Mouse (Mus musculus): ENCODE data around the gene Gsx2. TPM values are rescaled to one million over a fixed set of nuclear protein-coding genes. Genes with fewer than 3 reads are reported as not detected.

Gene Gsx2
- polyA plus RNA-seq, 1 experiment, result not detected

DNA sequence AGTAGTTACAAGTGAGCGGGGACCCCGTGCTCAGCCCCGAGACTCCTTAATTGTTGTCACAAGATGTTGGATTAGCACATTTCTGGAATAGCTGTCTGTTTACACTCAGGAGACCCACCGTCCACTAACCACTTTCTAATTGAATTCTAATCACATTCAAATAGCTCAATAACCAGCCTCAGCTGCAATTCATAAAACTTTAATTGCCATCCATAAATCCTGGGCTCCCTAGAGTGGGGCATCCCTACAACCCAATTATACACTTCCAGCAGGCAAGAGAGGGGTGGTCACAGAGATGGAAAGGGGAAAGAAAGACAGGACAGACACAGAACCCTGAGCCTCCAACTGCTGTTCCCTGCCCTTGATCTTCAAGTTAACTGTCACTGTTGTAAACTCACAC, 1.3 kb upstream of the Gsx2 start:
- H3K27me3 ChIP-seq (ENCODE audit: control insufficient read depth), result peaks cover 99% of the 10 kb centered on the region
- H3K4me3 ChIP-seq (replicated peaks), result no peak overlapping the region
- H3K4me1 ChIP-seq (ENCODE audit: control insufficient read depth), result no peaks in the 10 kb centered on the region
- TF ChIP-seq TAL1 (IDR thresholded peaks at IDR 0.05; ENCODE audit: low read length) (no peak), GATA1 (IDR thresholded peaks at IDR 0.05; ENCODE audit: low read length) (no peak)
- H3K9me3 ChIP-seq (ENCODE audit: control insufficient read depth, low read length), result peaks cover 2% of the 10 kb centered on the region; the same call in 1 of the 2 replicates
- no peaks in the 10 kb centered on the region for H3K36me3 ChIP-seq (ENCODE audit: control insufficient read depth)

DNA sequence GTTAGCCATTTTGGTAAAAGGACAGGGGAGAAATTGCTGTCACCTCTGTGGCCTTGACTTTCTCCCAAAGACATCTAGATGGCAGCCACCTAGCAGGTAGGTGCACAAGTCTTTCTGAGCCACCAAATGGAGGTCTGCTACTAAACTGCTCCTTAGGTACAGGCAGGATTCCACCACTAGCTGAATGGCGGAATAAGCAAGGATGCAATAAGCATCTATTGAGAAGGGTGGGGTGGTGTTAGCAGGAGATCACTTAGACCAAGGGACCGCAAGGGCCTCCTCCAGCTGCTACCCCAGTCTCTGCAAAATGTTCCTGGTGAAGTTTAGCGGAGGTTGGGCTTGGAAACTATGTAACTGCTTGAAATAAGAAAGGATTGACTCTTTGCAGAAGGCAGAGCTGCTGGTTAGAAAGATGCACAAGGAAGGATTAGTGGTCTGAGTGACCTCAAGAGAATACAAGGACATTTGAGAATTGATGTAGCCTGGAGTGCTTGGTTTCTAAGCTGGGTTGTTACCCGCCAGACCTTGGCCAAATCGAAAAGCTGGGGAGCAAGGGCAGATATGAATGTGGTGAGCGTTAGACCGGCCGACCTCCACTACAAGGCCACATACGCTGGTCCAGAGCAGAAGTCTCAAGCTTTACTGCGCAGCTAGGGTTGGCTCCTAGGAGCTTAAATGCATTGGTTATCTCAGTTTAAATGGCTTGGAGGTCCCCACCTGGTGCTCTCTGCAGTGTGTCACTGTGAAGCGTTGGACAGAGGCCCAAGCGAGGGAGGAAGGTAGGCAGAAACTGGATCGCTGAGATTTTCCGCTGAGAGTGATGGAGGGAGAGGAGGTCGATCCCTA, 641 bp upstream of the Gsx2 start:
- H3K4me1 ChIP-seq (ENCODE audit: control insufficient read depth), result no peaks in the 10 kb centered on the region
- peaks cover 2% of the 10 kb centered on the region; the same call in 1 of the 2 replicates for H3K9me3 ChIP-seq (ENCODE audit: control insufficient read depth, low read length)
- peaks cover 99% of the 10 kb centered on the region for H3K27me3 ChIP-seq (ENCODE audit: control insufficient read depth)
- TF ChIP-seq TAL1 (IDR thresholded peaks at IDR 0.05; ENCODE audit: low read length), result no peak
- TF ChIP-seq GATA1 (IDR thresholded peaks at IDR 0.05; ENCODE audit: low read length), result no peak
- no peak overlapping the region for H3K4me3 ChIP-seq (replicated peaks)
- no peaks in the 10 kb centered on the region for H3K36me3 ChIP-seq (ENCODE audit: control insufficient read depth)

DNA sequence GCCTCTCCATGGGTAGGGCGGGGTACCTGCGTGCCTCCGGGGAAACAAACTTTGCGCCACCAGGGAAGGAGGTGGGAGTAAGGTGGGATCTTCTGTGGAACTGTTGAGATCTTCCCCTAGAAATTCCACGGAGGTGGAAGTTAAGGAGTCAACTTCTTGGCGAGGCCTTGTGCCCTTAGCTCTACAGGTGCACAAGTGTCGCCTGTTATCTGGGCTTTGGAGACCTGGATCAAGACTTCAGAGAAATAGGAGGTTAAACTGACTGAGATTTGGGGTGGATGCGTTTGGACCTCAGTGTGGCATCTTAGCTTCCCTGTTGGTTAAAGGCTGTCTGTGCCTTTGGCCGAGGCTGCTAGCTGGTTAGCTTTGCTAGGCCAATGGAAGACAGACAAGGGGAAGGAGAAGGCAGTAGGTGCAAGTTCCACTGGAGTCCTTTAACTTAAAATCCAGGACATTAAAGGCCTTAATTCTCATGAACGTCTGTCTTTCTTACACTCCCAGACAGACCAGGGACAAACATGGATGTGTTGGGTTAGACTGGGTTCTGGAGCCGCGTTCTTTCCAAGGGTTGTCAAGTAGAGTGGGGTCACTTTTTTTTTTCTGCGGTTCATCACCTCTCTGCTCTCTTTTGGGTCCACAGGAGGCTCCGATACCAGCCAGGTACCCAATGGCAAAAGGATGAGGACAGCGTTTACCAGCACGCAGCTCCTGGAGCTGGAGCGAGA, 1.1 kb downstream of the Gsx2 start:
- no peaks in the 10 kb centered on the region for H3K4me1 ChIP-seq (ENCODE audit: control insufficient read depth)
- H3K4me3 ChIP-seq (replicated peaks), result no peak overlapping the region
- TF ChIP-seq GATA1 (IDR thresholded peaks at IDR 0.05; ENCODE audit: low read length), result no peak
- no peaks in the 10 kb centered on the region for H3K36me3 ChIP-seq (ENCODE audit: control insufficient read depth)
- peaks cover 2% of the 10 kb centered on the region; the same call in 1 of the 2 replicates for H3K9me3 ChIP-seq (ENCODE audit: control insufficient read depth, low read length)
- H3K27me3 ChIP-seq (ENCODE audit: control insufficient read depth), result peaks cover 100% of the 10 kb centered on the region

DNA sequence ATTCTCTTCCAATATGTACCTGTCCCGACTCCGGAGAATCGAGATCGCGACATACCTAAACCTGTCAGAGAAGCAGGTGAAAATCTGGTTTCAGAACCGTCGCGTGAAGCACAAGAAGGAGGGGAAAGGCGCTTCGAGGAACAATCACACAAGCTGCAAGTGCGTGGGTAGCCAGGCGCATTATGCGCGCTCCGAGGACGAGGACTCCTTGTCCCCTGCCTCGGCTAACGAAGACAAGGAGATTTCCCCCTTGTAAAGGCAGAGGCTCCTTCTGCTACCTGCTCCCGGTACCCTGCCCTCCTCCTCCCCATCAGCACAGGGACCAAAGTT, 1.6 kb downstream of the Gsx2 start:
- Histone ChIP-seq H3K27me3 (ENCODE audit: control insufficient read depth) (peaks cover 100% of the 10 kb centered on the region), H3K4me1 (ENCODE audit: control insufficient read depth) (no peaks in the 10 kb centered on the region), H3K4me3 (replicated peaks) (no peak overlapping the region), H3K9me3 (ENCODE audit: control insufficient read depth, low read length) (peaks cover 2% of the 10 kb centered on the region; the same call in 1 of the 2 replicates), H3K36me3 (ENCODE audit: control insufficient read depth) (no peaks in the 10 kb centered on the region)
- TF ChIP-seq GATA1 (IDR thresholded peaks at IDR 0.05; ENCODE audit: low read length) (no peak), TAL1 (IDR thresholded peaks at IDR 0.05; ENCODE audit: low read length) (no peak)

DNA sequence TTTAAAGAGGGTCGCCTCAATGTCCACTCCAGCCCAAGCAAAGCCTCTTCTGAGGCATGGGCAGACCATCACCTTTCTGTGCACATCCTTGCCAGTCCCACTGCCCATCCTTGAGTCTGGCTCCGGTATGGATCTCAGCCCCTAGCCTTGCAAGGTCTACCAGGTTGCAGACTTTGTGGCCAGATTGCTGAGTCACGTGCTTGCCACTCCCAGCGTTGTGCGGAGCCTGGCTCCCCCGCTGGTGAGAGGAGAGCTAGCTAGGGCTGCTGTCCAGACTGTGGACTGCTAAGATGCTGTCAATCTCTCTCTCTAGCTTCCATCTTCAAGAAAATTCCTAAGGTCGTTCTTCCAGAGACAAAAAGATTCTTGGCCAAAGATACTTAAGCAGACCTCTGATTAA, 4.2 kb downstream of the Gsx2 start:
- TF ChIP-seq TAL1 (IDR thresholded peaks at IDR 0.05; ENCODE audit: low read length) (no peak), GATA1 (IDR thresholded peaks at IDR 0.05; ENCODE audit: low read length) (no peak)
- H3K27me3 ChIP-seq (ENCODE audit: control insufficient read depth), result peaks cover 100% of the 10 kb centered on the region
- no peaks in the 10 kb centered on the region for H3K36me3 ChIP-seq (ENCODE audit: control insufficient read depth)
- peaks cover 2% of the 10 kb centered on the region; the same call in 1 of the 2 replicates for H3K9me3 ChIP-seq (ENCODE audit: control insufficient read depth, low read length)
- no peak overlapping the region for H3K4me3 ChIP-seq (replicated peaks)
- no peaks in the 10 kb centered on the region for H3K4me1 ChIP-seq (ENCODE audit: control insufficient read depth)

DNA sequence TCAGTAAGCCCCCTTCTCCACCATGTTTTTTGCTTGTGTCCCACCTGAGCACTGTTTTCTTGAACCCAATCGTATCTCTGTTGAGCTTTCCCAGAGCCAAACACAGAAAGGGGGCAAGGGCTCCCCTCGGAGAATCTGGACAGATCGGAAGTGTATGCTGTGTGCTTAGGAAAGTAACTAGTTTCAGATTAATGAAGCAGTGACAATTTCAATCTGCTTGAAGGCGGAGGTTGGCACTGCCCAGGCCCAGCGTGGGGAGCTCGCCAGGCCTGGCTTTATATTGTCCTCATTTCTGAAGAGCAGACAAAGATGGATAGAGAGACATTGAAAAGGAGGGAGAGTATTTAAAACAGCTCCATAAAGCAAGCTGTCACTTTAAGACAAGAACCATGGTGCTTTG, 7.0 kb downstream of the Gsx2 start:
- TF ChIP-seq TAL1 (IDR thresholded peaks at IDR 0.05; ENCODE audit: low read length) (no peak), GATA1 (IDR thresholded peaks at IDR 0.05; ENCODE audit: low read length) (no peak)
- Histone ChIP-seq H3K4me3 (replicated peaks) (no peak overlapping the region), H3K4me1 (ENCODE audit: control insufficient read depth) (no peaks in the 10 kb centered on the region), H3K36me3 (ENCODE audit: control insufficient read depth) (no peaks in the 10 kb centered on the region), H3K9me3 (ENCODE audit: control insufficient read depth, low read length) (no peaks in the 10 kb centered on the region), H3K27me3 (ENCODE audit: control insufficient read depth) (peaks cover 98% of the 10 kb centered on the region)

DNA sequence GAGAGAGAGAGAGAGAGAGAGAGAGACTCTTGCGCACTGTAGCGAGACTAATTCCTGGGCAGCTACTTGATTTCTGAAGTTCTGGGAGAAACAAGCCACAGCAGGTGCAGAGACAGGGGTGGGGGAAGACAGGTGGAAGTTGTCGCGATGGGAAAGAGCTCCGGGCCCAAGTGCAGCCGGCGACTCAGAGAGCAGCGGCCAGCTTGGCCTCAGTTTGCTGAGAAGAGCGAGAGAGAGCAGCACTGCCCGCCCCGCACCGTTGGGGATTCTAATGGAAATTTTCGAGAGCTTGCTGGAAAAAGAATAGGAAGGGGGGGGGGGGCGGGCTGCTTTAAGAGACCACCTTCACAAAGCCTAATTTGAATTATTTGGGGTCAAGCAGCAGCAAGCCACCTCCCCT, 7.7 kb downstream of the Gsx2 start:
- Histone ChIP-seq H3K9me3 (ENCODE audit: control insufficient read depth, low read length) (no peaks in the 10 kb centered on the region), H3K4me3 (replicated peaks) (no peak overlapping the region), H3K36me3 (ENCODE audit: control insufficient read depth) (no peaks in the 10 kb centered on the region), H3K27me3 (ENCODE audit: control insufficient read depth) (peaks cover 92% of the 10 kb centered on the region), H3K4me1 (ENCODE audit: control insufficient read depth) (no peaks in the 10 kb centered on the region)
- TF ChIP-seq TAL1 (IDR thresholded peaks at IDR 0.05; ENCODE audit: low read length), result no peak
- no peak for TF ChIP-seq GATA1 (IDR thresholded peaks at IDR 0.05; ENCODE audit: low read length)

DNA sequence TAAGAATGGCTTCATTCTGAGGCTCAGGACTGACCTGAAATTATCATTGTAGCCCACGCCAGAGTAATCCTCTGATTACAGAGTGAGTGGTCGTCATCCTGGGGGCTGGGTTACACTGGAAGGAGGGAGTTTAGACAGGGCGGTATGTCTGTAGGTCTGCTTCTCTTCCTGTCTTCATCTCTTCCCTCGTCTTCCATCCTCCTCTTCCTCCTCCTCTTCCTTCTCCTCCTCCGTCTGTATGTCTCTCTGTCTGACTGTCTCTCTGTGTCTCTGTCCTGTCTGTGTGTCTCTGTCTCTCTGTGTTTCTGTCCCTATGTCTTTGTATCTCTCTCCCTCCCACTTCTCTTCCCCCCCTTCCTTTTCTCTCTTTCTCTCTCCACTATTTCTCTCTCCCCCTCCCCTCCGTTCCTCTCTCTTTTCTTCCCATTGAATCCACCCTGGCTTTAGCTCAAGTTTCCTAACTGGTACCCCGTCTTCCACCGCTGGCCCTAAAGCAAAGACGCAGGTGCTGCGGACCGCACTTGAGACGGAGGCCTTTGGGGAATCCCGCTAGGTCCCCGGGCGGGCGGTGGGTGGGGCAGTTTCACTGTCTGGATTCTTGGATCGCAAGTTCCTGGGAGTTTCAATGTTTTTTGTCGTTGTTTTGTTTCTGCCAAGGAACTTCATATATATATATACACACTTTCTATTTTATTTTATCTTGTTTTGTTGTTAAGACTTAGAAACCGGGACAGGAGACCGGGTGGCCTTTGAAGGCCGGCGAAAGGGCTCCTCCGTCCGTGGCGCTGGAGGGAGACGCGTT, 8.4 kb downstream of the Gsx2 start:
- Histone ChIP-seq H3K4me1 (ENCODE audit: control insufficient read depth) (no peaks in the 10 kb centered on the region), H3K9me3 (ENCODE audit: control insufficient read depth, low read length) (no peaks in the 10 kb centered on the region), H3K27me3 (ENCODE audit: control insufficient read depth) (peaks cover 85% of the 10 kb centered on the region), H3K36me3 (ENCODE audit: control insufficient read depth) (no peaks in the 10 kb centered on the region), H3K4me3 (replicated peaks) (no peak overlapping the region)
- TF ChIP-seq GATA1 (IDR thresholded peaks at IDR 0.05; ENCODE audit: low read length) (no peak), TAL1 (IDR thresholded peaks at IDR 0.05; ENCODE audit: low read length) (no peak)

DNA sequence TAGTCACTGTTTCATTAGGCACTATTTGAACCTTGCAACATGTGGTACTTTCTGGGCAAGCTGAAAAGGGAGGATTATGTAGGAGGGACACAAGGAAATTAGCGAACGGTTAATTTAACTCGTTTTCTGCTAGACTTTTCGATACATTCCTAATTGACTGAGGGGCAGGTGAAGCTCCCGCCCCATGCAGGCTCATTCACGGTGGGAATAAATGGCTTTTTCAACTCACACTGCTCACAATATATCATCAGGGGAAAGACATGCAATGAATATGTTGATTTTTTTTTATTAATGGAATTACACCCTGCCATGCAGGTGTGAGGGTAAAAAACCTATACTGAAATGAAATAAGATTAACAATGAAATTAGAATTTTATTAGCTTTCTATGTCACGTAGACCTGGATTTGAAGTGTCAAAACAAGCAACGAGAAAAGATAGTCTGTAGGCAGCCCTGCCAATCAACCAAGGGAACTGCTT, 9.0 kb downstream of the Gsx2 start:
- peaks cover 78% of the 10 kb centered on the region for H3K27me3 ChIP-seq (ENCODE audit: control insufficient read depth)

More for the DNA sequence above, 9.0 kb downstream of the Gsx2 start:
- Histone ChIP-seq H3K36me3 (ENCODE audit: control insufficient read depth) (no peaks in the 10 kb centered on the region), H3K9me3 (ENCODE audit: control insufficient read depth, low read length) (no peaks in the 10 kb centered on the region), H3K4me3 (replicated peaks) (no peak overlapping the region), H3K4me1 (ENCODE audit: control insufficient read depth) (no peaks in the 10 kb centered on the region)
- TF ChIP-seq GATA1 (IDR thresholded peaks at IDR 0.05; ENCODE audit: low read length) (no peak), TAL1 (IDR thresholded peaks at IDR 0.05; ENCODE audit: low read length) (no peak)

Measured in erythroblast, embryonic 14.5 days (primary cell).